Mouse (Mus musculus) ES-E14 (cell line): ENCODE measurements at regions not wholly inside any gene's neighbourhood (a gene's known extent, or its start where the extent isn't known, plus 50 kb on each side); places are given as distances from the start of the nearest gene placed in this dataset.

Experiments
- DNase-seq: peaks from one replicate; pipeline ENCODE4 v3.0.0-alpha.2; 2013; ENCODE audit warnings: low read depth, low spot score
- H3K27ac ChIP-seq: 2 replicates; pipeline ENCODE4 v1.5.1; 2012; ENCODE audit warnings: low read depth, mild to moderate bottlenecking, low read length, moderate library complexity, mixed read lengths; ENCODE audit not compliant: poor library complexity, insufficient read depth, severe bottlenecking
- H3K36me3 ChIP-seq: 2 replicates; pipeline ENCODE4 v1.6.1; 2012; ENCODE audit warnings: mild to moderate bottlenecking, low read length, moderate library complexity, mixed read lengths; ENCODE audit not compliant: control insufficient read depth, poor library complexity, insufficient read depth, severe bottlenecking
- H3K4me1 ChIP-seq, 2 experiments: fragments of 150-350 bp in 1 of 2; sonication (generic) in 1 of 2; 2 replicates each; pipeline ENCODE4 v1.6.1; 2012; ENCODE audit warnings: low read length in 2 of 2, mild to moderate bottlenecking in 1 of 2, mixed read lengths in 1 of 2; ENCODE audit not compliant: control insufficient read depth in 2 of 2, insufficient read depth in 2 of 2, poor library complexity in 1 of 2
- H3K4me3 ChIP-seq, 2 experiments: fragments of 150-350 bp in 1 of 2; sonication (generic) in 1 of 2; 2 replicates each; pipeline ENCODE4 v1.5.1; 2012; ENCODE audit warnings: low read length in 2 of 2, low read depth in 1 of 2, mild to moderate bottlenecking in 1 of 2, mixed read lengths in 1 of 2; ENCODE audit not compliant: insufficient read depth in 1 of 2, poor library complexity in 1 of 2, severe bottlenecking in 1 of 2
- H3K9ac ChIP-seq: 2 replicates; pipeline ENCODE4 v1.6.1; 2012; ENCODE audit warnings: low read depth, mild to moderate bottlenecking, low read length, mixed read lengths; ENCODE audit not compliant: poor library complexity, insufficient read depth, severe bottlenecking
- H3K9me3 ChIP-seq: fragments of 150-350 bp; sonication (generic); 2 replicates; pipeline ENCODE4 v1.6.1; 2012; ENCODE audit warnings: low read depth, mild to moderate bottlenecking, low read length; ENCODE audit not compliant: control insufficient read depth, insufficient read depth
- CHD2 ChIP-seq: IDR thresholded peaks from 2 replicates; pipeline ENCODE4 v1.6.1; 2014; ENCODE audit warnings: mild to moderate bottlenecking, low read depth, low read length, inconsistent platforms
- HCFC1 ChIP-seq: IDR thresholded peaks from 2 replicates; pipeline ENCODE4 v1.6.1; 2012; ENCODE audit warnings: low read length, inconsistent platforms, borderline replicate concordance; ENCODE audit not compliant: insufficient read depth
- MAFK ChIP-seq: IDR thresholded peaks from 2 replicates; pipeline ENCODE4 v1.6.1; 2014; ENCODE audit warnings: mild to moderate bottlenecking, low read depth, low read length, inconsistent platforms; ENCODE audit not compliant: insufficient read depth
- ZC3H11A ChIP-seq: IDR thresholded peaks from 2 replicates; pipeline ENCODE4 v1.6.1; 2012; ENCODE audit warnings: low read depth, mild to moderate bottlenecking, inconsistent platforms, low read length, borderline replicate concordance
- ZNF384 ChIP-seq: IDR thresholded peaks from 2 replicates; pipeline ENCODE4 v1.6.1; 2012; ENCODE audit warnings: low read depth, low read length, inconsistent platforms
- in situ Hi-C, 2 experiments: fragments of 600-800 bp; cut with MboI; formaldehyde crosslinking; loops; one replicate each; pipeline ENCODE4 v1.15.1; 2025; ENCODE audit warnings: low sequenced_read_pairs in 2 of 2, inconsistent platforms in 1 of 2; ENCODE audit not compliant: unreplicated experiment in 2 of 2

- TF ChIP-seq MAFK (no peak), HCFC1 (no peak), ZNF384 (no peak), CHD2 (no peak), ZC3H11A (no peak)
- Histone ChIP-seq H3K27ac (no peak overlapping the region), H3K4me1 (no peaks in the 10 kb centered on the region), H3K4me3 (no peak overlapping the region), H3K9ac (no peak overlapping the region), H3K9me3 (no peaks in the 10 kb centered on the region), H3K36me3 (no peaks in the 10 kb centered on the region)
- no peak for DNase-seq
- in situ Hi-C loops, result no loop called here
Observed at GRCm38 (mm10) chr5:41563441-41563840, 144.5 kb downstream of the Rab28 start.

- no peaks in the 10 kb centered on the region for H3K4me1 ChIP-seq
- DNase-seq, result no peak
- no peak overlapping the region for H3K4me3 ChIP-seq
- no peaks in the 10 kb centered on the region for H3K9me3 ChIP-seq
- H3K36me3 ChIP-seq, result no peaks in the 10 kb centered on the region
- H3K9ac ChIP-seq, result no peak overlapping the region
- in situ Hi-C loops, result no loop called here
- no peak for TF ChIP-seq MAFK
- no peak for TF ChIP-seq CHD2
- no peak for TF ChIP-seq ZC3H11A
- no peak for TF ChIP-seq HCFC1
- TF ChIP-seq ZNF384, result no peak
- no peak overlapping the region for H3K27ac ChIP-seq
Observed at GRCm38 (mm10) chr5:41562299-41562698, 145.7 kb downstream of the Rab28 start.

- 0 out of 4 replicates have a peak, but pooled peaks cover 0 to 2% of the 10 kb centered on the region in 2 experiments for H3K4me1 ChIP-seq
- no peaks in the 10 kb centered on the region for H3K36me3 ChIP-seq
- in situ Hi-C loops, result no loop called here
- H3K9me3 ChIP-seq, result no peaks in the 10 kb centered on the region
- DNase-seq, result no peak
- TF ChIP-seq CHD2 (no peak), ZC3H11A (no peak)
- H3K9ac ChIP-seq, result no peak overlapping the region
- H3K27ac ChIP-seq, result no peak overlapping the region
- H3K4me3 ChIP-seq, result peak overlapping the region; percentile 40 to 59
Observed at GRCm38 (mm10) chr5:41556700-41557309, 151.2 kb downstream of the Rab28 start.

- in situ Hi-C loops, result no loop called here
- no peak for TF ChIP-seq MAFK
- TF ChIP-seq ZNF384, result no peak
- TF ChIP-seq CHD2, result no peak
- no peak for TF ChIP-seq ZC3H11A
- TF ChIP-seq HCFC1, result no peak
- no peaks in the 10 kb centered on the region for H3K9me3 ChIP-seq
- no peak overlapping the region for H3K27ac ChIP-seq
- DNase-seq, result no peak
- H3K4me3 ChIP-seq, result no peak overlapping the region
- no peak overlapping the region for H3K9ac ChIP-seq
- H3K36me3 ChIP-seq, result no peaks in the 10 kb centered on the region
- 0 out of 4 replicates have a peak, but pooled peaks cover 0 to 2% of the 10 kb centered on the region in 2 experiments for H3K4me1 ChIP-seq
Observed at GRCm38 (mm10) chr5:41554312-41554711, 153.6 kb downstream of the Rab28 start.

GRCm38 (mm10) chr5:41550063-41550462, 157.9 kb downstream of the Rab28 start:
- Histone ChIP-seq H3K4me3 (no peak overlapping the region), H3K9me3 (no peaks in the 10 kb centered on the region), H3K4me1 (no peaks in the 10 kb centered on the region), H3K9ac (no peak overlapping the region), H3K36me3 (no peaks in the 10 kb centered on the region), H3K27ac (no peak overlapping the region)
- TF ChIP-seq CHD2 (no peak), ZNF384 (no peak)
- in situ Hi-C loops, result no loop called here
- DNase-seq, result no peak
